Mouse (Mus musculus) forebrain, embryonic 16.5 days (tissue): ENCODE measurements around the gene AB124611. TPM values are rescaled to one million over a fixed set of nuclear protein-coding genes. Genes with fewer than 3 reads are reported as not detected.

ENCODE experiments used
- ATAC-seq: fragments of 200-750 bp; cut with Nextera tagmentation; 2 replicates; pipeline ENCODE4 v1.8.0; 2017; ENCODE audit warnings: mild to moderate bottlenecking, moderate library complexity
- H3K27ac ChIP-seq: fragments of 300-500 bp; sonication (generic); 2 replicates; pipeline ENCODE4 v1.5.1; 2014; ENCODE audit warnings: low read length, control low read depth
- H3K27me3 ChIP-seq: fragments of 300-500 bp; sonication (generic); replicated peaks from 2 replicates; pipeline ENCODE4 v1.6.1; 2014; ENCODE audit warnings: low read length; ENCODE audit not compliant: control insufficient read depth, insufficient read depth
- H3K36me3 ChIP-seq: fragments of 300-500 bp; sonication (generic); 2 replicates; pipeline ENCODE4 v1.6.1; 2014; ENCODE audit not compliant: control insufficient read depth, insufficient read depth
- H3K4me1 ChIP-seq: fragments of 300-500 bp; sonication (generic); replicated peaks from 2 replicates; pipeline ENCODE4 v1.6.1; 2014; ENCODE audit warnings: low read length; ENCODE audit not compliant: control insufficient read depth, insufficient read depth
- H3K4me2 ChIP-seq: fragments of 300-500 bp; sonication (generic); 2 replicates; pipeline ENCODE4 v1.6.1; 2014; ENCODE audit warnings: mild to moderate bottlenecking, low read length, control low read depth
- H3K4me3 ChIP-seq: fragments of 300-500 bp; sonication (generic); replicated peaks from 2 replicates; pipeline ENCODE4 v1.5.1; 2014; ENCODE audit warnings: mild to moderate bottlenecking, low read length, control low read depth
- H3K9ac ChIP-seq: fragments of 300-500 bp; sonication (generic); replicated peaks from 2 replicates; pipeline ENCODE4 v1.6.1; 2014; ENCODE audit warnings: low read depth, low read length, control low read depth
- H3K9me3 ChIP-seq: fragments of 300-500 bp; sonication (generic); 2 replicates; pipeline ENCODE4 v1.6.1; 2016; ENCODE audit warnings: low read length; ENCODE audit not compliant: control insufficient read depth
- WGBS: fragments of 180-500 bp; shearing (Covaris S2); extraction: QIAGEN DNeasy Blood & Tissue Kit; methylation state at CpG from one replicate; pipeline ENCODE4 v1.1.7; 2014; 5-methylcytosine and 5-hydroxymethylcytosine counted together
- polyA plus RNA-seq: library from polyadenylated mRNA; unstranded; fragments of >200 nt; fragmentation: Nextera tagmentation; extraction: Ambion mirVana; gene quantifications from 2 replicates; pipeline ENCODE4 v1.2.1, GENCODE M21; 2015

The AB124611 gene
- polyA plus RNA-seq, 1 experiment from 2014 or later = 3.5 TPM

GRCm38 (mm10) chr9:21553607-21554273 is 27.8 kb downstream of the AB124611 start:
- no peak for ATAC-seq
- 90% methylated on average over 6 of the region's 6 CpGs for WGBS
- no peak overlapping the region for H3K4me3 ChIP-seq
- H3K36me3 ChIP-seq = no peaks in the 10 kb centered on the region; the same call in 1 of the 2 replicates
- no peak overlapping the region for H3K27ac ChIP-seq
- no peak overlapping the region for H3K9ac ChIP-seq
- no peaks in the 10 kb centered on the region for H3K9me3 ChIP-seq
- H3K4me1 ChIP-seq = peaks cover 14% of the 10 kb centered on the region
- no peaks in the 10 kb centered on the region for H3K27me3 ChIP-seq
- no peak overlapping the region for H3K4me2 ChIP-seq

- H3K27me3 ChIP-seq = no peaks in the 10 kb centered on the region
- H3K9ac ChIP-seq = no peak overlapping the region
- WGBS = 82% methylated on average over 6 of the region's 6 CpGs
- no peak for ATAC-seq
- peaks cover 3% of the 10 kb centered on the region; the same call in 1 of the 2 replicates for H3K4me1 ChIP-seq
- no peaks in the 10 kb centered on the region for H3K9me3 ChIP-seq
- H3K4me2 ChIP-seq = no peak overlapping the region
- no peak overlapping the region for H3K4me3 ChIP-seq
- H3K27ac ChIP-seq = no peak overlapping the region
- no peaks in the 10 kb centered on the region; the same call in 1 of the 2 replicates for H3K36me3 ChIP-seq
Measured at GRCm38 (mm10) chr9:21555198-21555742, 29.3 kb downstream of the AB124611 start.

- Histone ChIP-seq H3K27ac (no peak overlapping the region), H3K4me1 (no peaks in the 10 kb centered on the region), H3K27me3 (no peaks in the 10 kb centered on the region), H3K4me2 (no peak overlapping the region), H3K36me3 (no peaks in the 10 kb centered on the region), H3K4me3 (no peak overlapping the region), H3K9me3 (no peaks in the 10 kb centered on the region), H3K9ac (no peak overlapping the region)
- 88% methylated on average over 2 of the region's 2 CpGs for WGBS
- ATAC-seq = no peak
Measured at GRCm38 (mm10) chr9:21556996-21557395, 31.0 kb downstream of the AB124611 start.

GRCm38 (mm10) chr9:21557556-21557955 is 31.6 kb downstream of the AB124611 start:
- no peaks in the 10 kb centered on the region for H3K4me1 ChIP-seq
- no peaks in the 10 kb centered on the region for H3K27me3 ChIP-seq
- no peaks in the 10 kb centered on the region for H3K36me3 ChIP-seq
- H3K9ac ChIP-seq = no peak overlapping the region
- 98% methylated on average over 2 of the region's 2 CpGs for WGBS
- no peak overlapping the region for H3K27ac ChIP-seq
- no peak overlapping the region for H3K4me3 ChIP-seq
- no peaks in the 10 kb centered on the region for H3K9me3 ChIP-seq
- H3K4me2 ChIP-seq = no peak overlapping the region
- no peak for ATAC-seq

GRCm38 (mm10) chr9:21558366-21558765 is 32.4 kb downstream of the AB124611 start:
- no peak overlapping the region for H3K27ac ChIP-seq
- H3K36me3 ChIP-seq = no peaks in the 10 kb centered on the region
- no peaks in the 10 kb centered on the region for H3K4me1 ChIP-seq
- 80% methylated on average over 4 of the region's 4 CpGs for WGBS
- no peak overlapping the region for H3K9ac ChIP-seq
- H3K9me3 ChIP-seq = no peaks in the 10 kb centered on the region
- no peak overlapping the region for H3K4me2 ChIP-seq
- no peak for ATAC-seq
- H3K4me3 ChIP-seq = no peak overlapping the region
- H3K27me3 ChIP-seq = no peaks in the 10 kb centered on the region

GRCm38 (mm10) chr9:21559151-21559550 is 33.2 kb downstream of the AB124611 start:
- H3K4me3 ChIP-seq = no peak overlapping the region
- H3K4me2 ChIP-seq = no peak overlapping the region
- H3K9me3 ChIP-seq = no peaks in the 10 kb centered on the region
- 95% methylated on average over 3 of the region's 3 CpGs for WGBS
- no peak for ATAC-seq
- no peaks in the 10 kb centered on the region for H3K36me3 ChIP-seq
- no peaks in the 10 kb centered on the region for H3K27me3 ChIP-seq
- no peak overlapping the region for H3K27ac ChIP-seq
- H3K9ac ChIP-seq = no peak overlapping the region
- no peaks in the 10 kb centered on the region for H3K4me1 ChIP-seq

GRCm38 (mm10) chr9:21564420-21564819 is 38.4 kb downstream of the AB124611 start:
- H3K36me3 ChIP-seq = no peaks in the 10 kb centered on the region
- H3K9me3 ChIP-seq = no peaks in the 10 kb centered on the region
- H3K27ac ChIP-seq = no peak overlapping the region
- no peaks in the 10 kb centered on the region for H3K27me3 ChIP-seq
- no peaks in the 10 kb centered on the region for H3K4me1 ChIP-seq
- ATAC-seq = no peak
- no peak overlapping the region for H3K9ac ChIP-seq
- WGBS = 75% methylated on average over 1 of the region's 1 CpGs
- H3K4me2 ChIP-seq = no peak overlapping the region
- no peak overlapping the region for H3K4me3 ChIP-seq

GRCm38 (mm10) chr9:21565004-21565586 is 39.1 kb downstream of the AB124611 start:
- Histone ChIP-seq H3K9ac (no peak overlapping the region), H3K27me3 (no peaks in the 10 kb centered on the region), H3K36me3 (peaks cover 2% of the 10 kb centered on the region; the same call in 1 of the 2 replicates), H3K4me2 (no peak overlapping the region), H3K9me3 (no peaks in the 10 kb centered on the region), H3K4me3 (no peak overlapping the region), H3K4me1 (no peaks in the 10 kb centered on the region), H3K27ac (no peak overlapping the region)
- 87% methylated on average over 4 of the region's 4 CpGs for WGBS
- ATAC-seq = no peak

- Histone ChIP-seq H3K36me3 (peaks cover 7% of the 10 kb centered on the region; the same call in 1 of the 2 replicates), H3K9me3 (no peaks in the 10 kb centered on the region), H3K27ac (no peak overlapping the region), H3K9ac (no peak overlapping the region), H3K4me1 (no peaks in the 10 kb centered on the region), H3K4me3 (no peak overlapping the region), H3K4me2 (no peak overlapping the region), H3K27me3 (no peaks in the 10 kb centered on the region)
- WGBS = 88% methylated on average over 1 of the region's 1 CpGs
- ATAC-seq = no peak
Measured at GRCm38 (mm10) chr9:21566538-21566937, 40.6 kb downstream of the AB124611 start.
